Mouse (Mus musculus) cortical plate, adult 2 months (tissue): ENCODE measurements around the gene Ak8.

Experiments
- CTCF ChIP-seq: fragments of 200-500 bp; IDR thresholded peaks from 2 replicates; pipeline ENCODE4 v1.5.1; 2011; ENCODE audit warnings: mild to moderate bottlenecking, control low read depth, low read length; ENCODE audit not compliant: insufficient read depth; ENCODE audit errors: extremely low read depth
- POLR2A ChIP-seq: fragments of 200-500 bp; IDR thresholded peaks from 2 replicates; pipeline ENCODE4 v1.6.1; 2011; ENCODE audit warnings: mild to moderate bottlenecking, low read length, control low read depth; ENCODE audit not compliant: insufficient read depth; ENCODE audit errors: extremely low read depth

- TF ChIP-seq CTCF (no peak), POLR2A (no peak)
These were observed 148.9 kb downstream of the Ak8 start for GRCm38 (mm10) chr2:28848879-28849278.
